Mouse (Mus musculus) lung, adult 2 months (tissue): ENCODE measurements at regions not wholly inside any gene's neighbourhood (a gene's known extent, or its start where the extent isn't known, plus 50 kb on each side); places are given as distances from the start of the nearest gene placed in this dataset.

ENCODE experiments used
- CTCF ChIP-seq: fragments of 200-500 bp; IDR thresholded peaks from 2 replicates; pipeline ENCODE4 v1.5.1; 2011; ENCODE audit warnings: mild to moderate bottlenecking, low read length, control low read depth; ENCODE audit not compliant: insufficient read depth
- POLR2A ChIP-seq: fragments of 200-500 bp; IDR thresholded peaks from 2 replicates; pipeline ENCODE4 v1.6.1; 2011; ENCODE audit warnings: low read depth, mild to moderate bottlenecking, control low read depth, low read length, borderline replicate concordance; ENCODE audit errors: extremely low read depth

GRCm38 (mm10) chr15:67033936-67034335 lies 533.2 kb upstream of the Lrrc6 start:
- TF ChIP-seq CTCF: no peak
- no peak for TF ChIP-seq POLR2A
